Mouse (Mus musculus) limb, embryonic 15.5 days (tissue): ENCODE data around the gene Naip1. TPM values are rescaled to one million over a fixed set of nuclear protein-coding genes. Genes with fewer than 3 reads are reported as not detected.
"Not testable (repeated sequence)": the region's sequence is repeated elsewhere in the genome, so short reads cannot be mapped to it uniquely, and the experiment has no call there.

ENCODE experiments used
- ATAC-seq: fragments of 200-750 bp; cut with Nextera tagmentation; 2 replicates; pipeline ENCODE4 v1.8.0; 2017; ENCODE audit warnings: low read depth, moderate TSS enrichment; ENCODE audit not compliant: insufficient number of reproducible peaks, low FRiP score, low TSS enrichment
- H3K27ac ChIP-seq: fragments of 300-500 bp; sonication (generic); 2 replicates; pipeline ENCODE4 v1.5.1; 2015; ENCODE audit warnings: moderate library complexity, mild to moderate bottlenecking, inconsistent platforms
- H3K27me3 ChIP-seq: fragments of 300-500 bp; sonication (generic); 2 replicates; pipeline ENCODE4 v1.6.1; 2015; ENCODE audit warnings: inconsistent platforms
- H3K36me3 ChIP-seq: fragments of 300-500 bp; sonication (generic); 2 replicates; pipeline ENCODE4 v1.6.1; 2015; ENCODE audit warnings: inconsistent platforms
- H3K4me1 ChIP-seq: fragments of 300-500 bp; sonication (generic); 2 replicates; pipeline ENCODE4 v1.6.1; 2015; ENCODE audit warnings: inconsistent platforms
- H3K4me2 ChIP-seq: fragments of 300-500 bp; sonication (generic); 2 replicates; pipeline ENCODE4 v1.6.1; 2015; ENCODE audit warnings: mild to moderate bottlenecking, inconsistent platforms
- H3K4me3 ChIP-seq: fragments of 300-500 bp; sonication (generic); 2 replicates; pipeline ENCODE4 v1.5.1; 2015; ENCODE audit warnings: mild to moderate bottlenecking, inconsistent platforms
- H3K9ac ChIP-seq: fragments of 300-500 bp; sonication (generic); 2 replicates; pipeline ENCODE4 v1.6.1; 2015; ENCODE audit warnings: inconsistent platforms
- H3K9me3 ChIP-seq: fragments of 300-500 bp; sonication (generic); 2 replicates; pipeline ENCODE4 v1.6.1; 2016; ENCODE audit warnings: inconsistent platforms
- WGBS: fragments of 180-500 bp; shearing (Covaris S2); methylation state at CpG from one replicate; pipeline ENCODE4 v1.1.7; 2015; 5-methylcytosine and 5-hydroxymethylcytosine counted together
- polyA plus RNA-seq: library from polyadenylated mRNA; unstranded; fragments of >200 nt; fragmentation: Nextera tagmentation; extraction: Ambion mirVana; gene quantifications from 2 replicates; pipeline ENCODE4 v1.2.1, GENCODE M21; 2015

Naip1 gene
- polyA plus RNA-seq, 1 experiment from 2014 or later = not detected

GRCm38 (mm10) chr13:100440116-100440515, 12.6 kb downstream of the Naip1 start:
- H3K9ac ChIP-seq = no peak overlapping the region
- H3K27me3 ChIP-seq = no peaks in the 10 kb centered on the region
- ATAC-seq = no peak
- H3K4me1 ChIP-seq = no peaks in the 10 kb centered on the region
- no peak overlapping the region for H3K27ac ChIP-seq
- H3K4me3 ChIP-seq = no peak overlapping the region
- H3K36me3 ChIP-seq = no peaks in the 10 kb centered on the region
- H3K9me3 ChIP-seq = no peaks in the 10 kb centered on the region
- no peak overlapping the region for H3K4me2 ChIP-seq
- 59% methylated on average over 3 of the region's 3 CpGs for WGBS

- Histone ChIP-seq H3K36me3 (no peaks in the 10 kb centered on the region), H3K4me3 (no peak overlapping the region), H3K4me2 (no peak overlapping the region), H3K27me3 (no peaks in the 10 kb centered on the region), H3K9me3 (no peaks in the 10 kb centered on the region), H3K9ac (no peak overlapping the region), H3K4me1 (no peaks in the 10 kb centered on the region), H3K27ac (no peak overlapping the region)
- 61% methylated on average over 1 of the region's 1 CpGs for WGBS
- no peak for ATAC-seq
Measured at GRCm38 (mm10) chr13:100438701-100439100, 14.0 kb downstream of the Naip1 start.

- H3K9ac ChIP-seq = no peak overlapping the region
- no peaks in the 10 kb centered on the region for H3K4me1 ChIP-seq
- no peak overlapping the region for H3K27ac ChIP-seq
- WGBS = 72% methylated on average over 3 of the region's 3 CpGs
- no peaks in the 10 kb centered on the region for H3K9me3 ChIP-seq
- no peaks in the 10 kb centered on the region for H3K27me3 ChIP-seq
- H3K4me2 ChIP-seq = no peak overlapping the region
- no peak for ATAC-seq
- no peak overlapping the region for H3K4me3 ChIP-seq
- H3K36me3 ChIP-seq = no peaks in the 10 kb centered on the region
Measured at GRCm38 (mm10) chr13:100437322-100437825, 15.3 kb downstream of the Naip1 start.

- not testable (repeated sequence) for H3K9ac ChIP-seq, ATAC-seq, H3K9me3 ChIP-seq, H3K27me3 ChIP-seq, H3K36me3 ChIP-seq, H3K4me2 ChIP-seq, H3K4me3 ChIP-seq, H3K27ac ChIP-seq, H3K4me1 ChIP-seq
- WGBS = 59% methylated on average over 1 of the region's 1 CpGs
Measured at GRCm38 (mm10) chr13:100436556-100437163, 16.0 kb downstream of the Naip1 start.

- not testable (repeated sequence) for H3K27ac ChIP-seq, H3K4me2 ChIP-seq, H3K9me3 ChIP-seq, H3K4me3 ChIP-seq, H3K27me3 ChIP-seq, H3K9ac ChIP-seq, ATAC-seq, H3K4me1 ChIP-seq, H3K36me3 ChIP-seq
- 82% methylated on average over 7 of the region's 7 CpGs for WGBS
Measured at GRCm38 (mm10) chr13:100419958-100420357, 32.7 kb downstream of the Naip1 start.

GRCm38 (mm10) chr13:100414428-100414827, 38.2 kb downstream of the Naip1 start:
- H3K4me3 ChIP-seq = no peak overlapping the region
- H3K27me3 ChIP-seq = no peaks in the 10 kb centered on the region
- ATAC-seq = no peak
- H3K9me3 ChIP-seq = no peaks in the 10 kb centered on the region
- WGBS = 60% methylated on average over 1 of the region's 1 CpGs
- no peak overlapping the region for H3K9ac ChIP-seq
- no peak overlapping the region for H3K27ac ChIP-seq
- no peaks in the 10 kb centered on the region for H3K36me3 ChIP-seq
- H3K4me2 ChIP-seq = no peak overlapping the region
- no peaks in the 10 kb centered on the region for H3K4me1 ChIP-seq

GRCm38 (mm10) chr13:100409825-100410224, 42.8 kb downstream of the Naip1 start:
- Histone ChIP-seq H3K27me3 (no peaks in the 10 kb centered on the region), H3K4me1 (no peaks in the 10 kb centered on the region), H3K4me3 (no peak overlapping the region), H3K36me3 (no peaks in the 10 kb centered on the region), H3K4me2 (no peak overlapping the region), H3K9ac (no peak overlapping the region), H3K9me3 (no peaks in the 10 kb centered on the region), H3K27ac (no peak overlapping the region)
- WGBS = 82% methylated on average over 4 of the region's 4 CpGs
- ATAC-seq = no peak

GRCm38 (mm10) chr13:100409181-100409580, 43.5 kb downstream of the Naip1 start:
- H3K27me3 ChIP-seq = no peaks in the 10 kb centered on the region
- no peak overlapping the region for H3K27ac ChIP-seq
- WGBS = 83% methylated on average over 5 of the region's 5 CpGs
- H3K9ac ChIP-seq = no peak overlapping the region
- no peak overlapping the region for H3K4me2 ChIP-seq
- no peak for ATAC-seq
- H3K9me3 ChIP-seq = no peaks in the 10 kb centered on the region
- H3K4me3 ChIP-seq = no peak overlapping the region
- H3K4me1 ChIP-seq = no peaks in the 10 kb centered on the region
- H3K36me3 ChIP-seq = no peaks in the 10 kb centered on the region

GRCm38 (mm10) chr13:100408242-100408641, 44.4 kb downstream of the Naip1 start:
- H3K27ac ChIP-seq = no peak overlapping the region
- no peaks in the 10 kb centered on the region for H3K9me3 ChIP-seq
- ATAC-seq = no peak
- H3K36me3 ChIP-seq = no peaks in the 10 kb centered on the region
- H3K4me1 ChIP-seq = no peaks in the 10 kb centered on the region
- no peak overlapping the region for H3K4me3 ChIP-seq
- H3K9ac ChIP-seq = no peak overlapping the region
- H3K4me2 ChIP-seq = no peak overlapping the region
- no peaks in the 10 kb centered on the region for H3K27me3 ChIP-seq
- 84% methylated on average over 7 of the region's 7 CpGs for WGBS

- not testable (repeated sequence) for H3K27ac ChIP-seq, H3K9me3 ChIP-seq, ATAC-seq, H3K4me2 ChIP-seq, H3K27me3 ChIP-seq, H3K36me3 ChIP-seq, H3K4me3 ChIP-seq, H3K9ac ChIP-seq, H3K4me1 ChIP-seq
- 64% methylated on average over 7 of the region's 7 CpGs for WGBS
Measured at GRCm38 (mm10) chr13:100402930-100403637, 49.6 kb downstream of the Naip1 start.

- not testable (repeated sequence) for H3K4me1 ChIP-seq, H3K9me3 ChIP-seq, H3K4me3 ChIP-seq, H3K36me3 ChIP-seq, H3K27ac ChIP-seq, H3K27me3 ChIP-seq, H3K9ac ChIP-seq, ATAC-seq, H3K4me2 ChIP-seq
- 30% methylated on average over 5 of the region's 5 CpGs for WGBS
Measured at GRCm38 (mm10) chr13:100391021-100391420, 61.6 kb downstream of the Naip1 start.

GRCm38 (mm10) chr13:100370536-100370935, 82.1 kb downstream of the Naip1 start:
- Histone ChIP-seq H3K9me3 (no peaks in the 10 kb centered on the region), H3K4me3 (no peak overlapping the region), H3K9ac (no peak overlapping the region), H3K36me3 (no peaks in the 10 kb centered on the region), H3K27me3 (no peaks in the 10 kb centered on the region), H3K27ac (no peak overlapping the region), H3K4me1 (no peaks in the 10 kb centered on the region), H3K4me2 (no peak overlapping the region)
- no peak for ATAC-seq
- WGBS = 97% methylated on average over 1 of the region's 1 CpGs
